Mouse (Mus musculus) lung, embryonic 14.5 days (tissue): ENCODE data around the gene Stat5a. TPM values are rescaled to one million over a fixed set of nuclear protein-coding genes. Genes with fewer than 3 reads are reported as not detected.

Experiments used
- ATAC-seq: fragments of 200-750 bp; cut with Nextera tagmentation; 2 replicates; pipeline ENCODE4 v1.8.0; 2017; ENCODE audit warnings: mild to moderate bottlenecking, moderate TSS enrichment, moderate library complexity; ENCODE audit not compliant: insufficient read depth
- DNase-seq: peaks from one replicate; pipeline ENCODE4 v3.0.0-alpha.2; 2015
- H3K27ac ChIP-seq: fragments of 300-500 bp; sonication (generic); 2 replicates; pipeline ENCODE4 v1.5.1; 2014; ENCODE audit warnings: low read depth, mild to moderate bottlenecking, moderate library complexity
- H3K27me3 ChIP-seq: fragments of 300-500 bp; sonication (generic); 2 replicates; pipeline ENCODE4 v1.6.1; 2014; ENCODE audit warnings: low read length, control low read depth; ENCODE audit not compliant: insufficient read depth
- H3K36me3 ChIP-seq: fragments of 300-500 bp; sonication (generic); 2 replicates; pipeline ENCODE4 v1.6.1; 2014; ENCODE audit warnings: control low read depth; ENCODE audit not compliant: insufficient read depth
- H3K4me1 ChIP-seq: fragments of 300-500 bp; sonication (generic); 2 replicates; pipeline ENCODE4 v1.6.1; 2014; ENCODE audit warnings: antibody characterized with exemption, control low read depth; ENCODE audit not compliant: insufficient read depth
- H3K4me2 ChIP-seq: fragments of 300-500 bp; sonication (generic); 2 replicates; pipeline ENCODE4 v1.6.1; 2014; ENCODE audit warnings: mild to moderate bottlenecking
- H3K4me3 ChIP-seq: fragments of 300-500 bp; sonication (generic); 2 replicates; pipeline ENCODE4 v1.5.1; 2014; ENCODE audit warnings: low read depth, low read length
- H3K9ac ChIP-seq: fragments of 300-500 bp; sonication (generic); 2 replicates; pipeline ENCODE4 v1.6.1; 2014
- H3K9me3 ChIP-seq: fragments of 300-500 bp; sonication (generic); 2 replicates; pipeline ENCODE4 v1.6.1; 2016; ENCODE audit warnings: low read depth, low read length, control low read depth
- CTCF ChIP-seq: IDR thresholded peaks from 2 replicates; pipeline ENCODE4 v1.5.1; 2016; ENCODE audit warnings: antibody characterized with exemption, low read depth
- WGBS: fragments of 180-500 bp; shearing (Covaris S2); extraction: QIAGEN DNeasy Blood & Tissue Kit; methylation state at CpG from one replicate; pipeline ENCODE4 v1.1.7; 2014; 5-methylcytosine and 5-hydroxymethylcytosine counted together
- polyA plus RNA-seq: library from polyadenylated mRNA; unstranded; fragments of >200 nt; fragmentation: Nextera tagmentation; extraction: Ambion mirVana; gene quantifications from 2 replicates; pipeline ENCODE4 v1.2.1, GENCODE M21; 2014

Gene Stat5a
- polyA plus RNA-seq, 1 experiment from 2014 or later = 5.8 TPM

DNA sequence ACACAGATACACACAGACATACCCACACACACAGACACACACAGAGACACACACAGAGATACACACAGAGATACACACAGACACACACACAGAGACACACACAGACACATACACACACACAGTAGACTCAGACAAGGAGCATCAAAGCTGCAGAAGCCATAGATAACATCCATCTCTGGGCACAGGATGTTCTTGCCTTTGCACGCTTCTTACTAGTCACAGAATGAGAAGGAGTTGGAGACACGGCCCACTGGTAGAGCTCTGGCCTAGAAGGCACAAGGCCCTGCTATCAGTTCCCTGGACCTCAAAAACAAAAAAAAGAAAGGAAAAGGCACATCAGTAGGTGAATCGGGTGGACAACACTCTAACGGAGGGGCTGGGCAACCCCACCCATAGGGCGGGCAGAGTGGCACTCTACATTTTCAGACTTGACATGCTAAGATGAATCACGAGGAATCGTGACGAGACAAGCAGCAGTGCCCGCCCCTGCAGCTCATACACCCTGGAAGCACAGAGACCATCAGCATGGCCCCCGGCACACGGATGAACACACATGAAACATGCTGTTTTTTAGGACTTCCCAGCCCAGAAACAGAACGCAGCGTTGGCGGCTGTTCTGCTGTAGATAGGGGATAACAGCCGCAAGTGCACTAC lies 40.7 kb upstream of the Stat5a start:
- H3K4me1 ChIP-seq = peaks cover 12% of the 10 kb centered on the region
- ATAC-seq = no peak
- H3K4me2 ChIP-seq = no peak overlapping the region
- no peak for TF ChIP-seq CTCF
- DNase-seq = no peak
- H3K9ac ChIP-seq = no peak overlapping the region
- no peaks in the 10 kb centered on the region for H3K36me3 ChIP-seq
- H3K9me3 ChIP-seq = no peaks in the 10 kb centered on the region
- whole genome bisulfite sequencing = 84% methylated on average over 15 of the region's 15 CpGs
- no peak overlapping the region for H3K4me3 ChIP-seq
- H3K27me3 ChIP-seq = no peaks in the 10 kb centered on the region
- H3K27ac ChIP-seq = no peak overlapping the region

DNA sequence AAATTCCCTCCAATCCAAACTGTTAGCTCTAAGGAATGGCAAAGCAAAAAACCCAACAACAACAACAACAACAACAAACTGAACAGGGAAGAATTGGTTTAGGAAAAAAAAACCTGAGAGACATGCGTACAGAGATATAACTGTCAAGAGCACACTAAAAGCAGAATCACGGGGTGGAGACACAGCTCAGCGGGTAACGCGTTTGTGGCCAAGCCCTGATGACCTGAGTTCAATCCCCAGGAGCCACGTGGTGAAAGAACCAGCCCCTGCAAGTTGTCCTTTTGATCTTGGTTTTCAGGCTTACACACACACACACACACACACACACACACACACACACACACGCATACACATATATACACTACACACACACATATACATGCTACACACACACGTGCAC lies 40.1 kb upstream of the Stat5a start:
- DNase-seq = no peak
- 84% methylated on average over 8 of the region's 8 CpGs for WGBS
- Histone ChIP-seq H3K4me3 (no peak overlapping the region), H3K27ac (no peak overlapping the region), H3K27me3 (no peaks in the 10 kb centered on the region), H3K4me1 (peaks cover 12% of the 10 kb centered on the region), H3K4me2 (no peak overlapping the region), H3K9ac (no peak overlapping the region), H3K36me3 (no peaks in the 10 kb centered on the region), H3K9me3 (no peaks in the 10 kb centered on the region)
- no peak for TF ChIP-seq CTCF
- no peak for ATAC-seq

GRCm38 (mm10) chr11:100819626-100820025 lies 39.5 kb upstream of the Stat5a start:
- 66% methylated on average over 16 of the region's 16 CpGs for WGBS

DNA sequence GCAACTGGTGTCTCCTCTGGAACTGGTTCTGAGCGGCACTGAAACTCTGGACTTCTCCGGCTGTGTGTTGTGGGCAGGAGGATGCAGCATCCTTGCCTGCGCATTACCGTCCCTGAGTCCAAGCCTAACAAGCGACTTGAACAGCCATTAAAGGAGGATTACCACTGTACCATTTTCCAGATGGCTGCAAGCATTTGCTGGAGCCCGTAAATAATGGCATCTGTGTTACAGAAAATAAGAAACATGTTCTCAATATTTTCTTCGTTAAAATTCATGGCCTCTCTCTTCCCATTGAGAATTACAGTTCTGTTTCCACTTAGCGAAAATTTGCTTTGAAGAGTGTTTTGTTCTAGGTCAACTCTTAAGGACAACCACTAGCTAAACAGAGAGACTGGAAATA lies 39.1 kb upstream of the Stat5a start:
- Histone ChIP-seq H3K27ac (no peak overlapping the region), H3K9me3 (no peaks in the 10 kb centered on the region), H3K27me3 (no peaks in the 10 kb centered on the region), H3K36me3 (no peaks in the 10 kb centered on the region), H3K4me2 (no peak overlapping the region), H3K9ac (no peak overlapping the region), H3K4me1 (peaks cover 12% of the 10 kb centered on the region), H3K4me3 (no peak overlapping the region)
- 85% methylated on average over 8 of the region's 8 CpGs for WGBS
- ATAC-seq = no peak
- no peak for TF ChIP-seq CTCF
- DNase-seq = no peak

More at GRCm38 (mm10) chr11:100819626-100820025, 39.5 kb upstream of the Stat5a start:
- no peaks in the 10 kb centered on the region for H3K27me3 ChIP-seq
- H3K4me3 ChIP-seq = no peak overlapping the region
- H3K4me2 ChIP-seq = no peak overlapping the region
- DNase-seq = no peak
- H3K36me3 ChIP-seq = no peaks in the 10 kb centered on the region
- no peak overlapping the region for H3K27ac ChIP-seq
- peaks cover 12% of the 10 kb centered on the region for H3K4me1 ChIP-seq
- H3K9ac ChIP-seq = no peak overlapping the region
- no peaks in the 10 kb centered on the region for H3K9me3 ChIP-seq
- no peak for TF ChIP-seq CTCF
- ATAC-seq = no peak

GRCm38 (mm10) chr11:100821605-100822220 lies 37.4 kb upstream of the Stat5a start:
- no peak overlapping the region for H3K9ac ChIP-seq
- H3K27me3 ChIP-seq = no peaks in the 10 kb centered on the region
- no peak for TF ChIP-seq CTCF
- no peak overlapping the region for H3K4me3 ChIP-seq
- H3K27ac ChIP-seq = no peak overlapping the region
- peaks cover 7% of the 10 kb centered on the region for H3K4me1 ChIP-seq
- DNase-seq (no peak), ATAC-seq (no peak)
- no peaks in the 10 kb centered on the region for H3K36me3 ChIP-seq
- H3K4me2 ChIP-seq = no peak overlapping the region
- 85% methylated on average over 13 of the region's 13 CpGs for WGBS
- H3K9me3 ChIP-seq = no peaks in the 10 kb centered on the region

- no peak for TF ChIP-seq CTCF
- Histone ChIP-seq H3K9me3 (no peaks in the 10 kb centered on the region), H3K27ac (no peak overlapping the region; the same call in 1 of the 2 replicates), H3K27me3 (no peaks in the 10 kb centered on the region), H3K4me2 (peak overlapping the region; percentile 23; the same call in 1 of the 2 replicates), H3K4me1 (0 out of 2 replicates have a peak, but pooled peaks cover 4% of the 10 kb centered on the region), H3K36me3 (no peaks in the 10 kb centered on the region), H3K4me3 (no peak overlapping the region), H3K9ac (no peak overlapping the region)
- DNase-seq (peak; percentile 66), ATAC-seq (peak; percentile 24; the same call in 1 of the 2 replicates)
- 38% methylated on average over 12 of the region's 12 CpGs for WGBS
These were observed 36.8 kb upstream of the Stat5a start for GRCm38 (mm10) chr11:100822365-100822764.

DNA sequence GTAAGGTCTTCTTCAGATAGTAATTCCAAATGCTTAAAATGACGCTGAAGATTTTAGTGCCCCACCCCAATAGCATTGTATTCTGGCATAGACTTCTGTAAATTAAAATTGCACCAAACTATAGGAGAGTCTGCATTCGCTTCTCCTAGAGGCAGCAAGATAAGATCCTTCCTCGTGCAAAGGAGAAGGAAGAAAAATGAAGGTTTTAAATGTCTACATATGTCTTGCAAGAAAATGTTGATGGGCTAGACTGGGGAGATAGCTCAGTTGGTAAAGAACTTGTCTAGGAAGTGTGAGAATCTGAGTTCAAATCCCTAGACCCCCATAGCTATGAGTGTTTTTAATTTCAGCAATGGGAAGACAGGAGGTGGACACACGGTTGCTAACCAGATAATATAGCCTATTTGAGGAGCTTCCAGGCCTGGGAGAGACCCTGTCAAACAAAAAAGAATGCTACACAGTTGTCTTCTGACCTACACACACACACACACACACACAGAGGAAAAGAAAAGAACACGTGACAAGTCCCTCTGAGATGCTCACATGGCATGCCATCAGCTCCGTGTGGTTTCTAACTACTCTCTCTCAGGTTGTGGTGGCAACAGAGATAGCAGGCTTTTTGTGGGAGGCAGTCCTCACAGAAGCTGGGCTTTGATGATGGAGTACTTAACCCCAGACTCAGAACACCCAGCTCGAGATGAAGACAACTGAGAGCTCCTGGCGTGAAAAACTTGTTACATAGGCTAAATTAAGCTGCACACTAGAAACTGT lies 35.4 kb upstream of the Stat5a start:
- no peak for ATAC-seq
- Histone ChIP-seq H3K36me3 (no peaks in the 10 kb centered on the region), H3K9me3 (no peaks in the 10 kb centered on the region), H3K4me2 (no peak overlapping the region), H3K4me1 (no peaks in the 10 kb centered on the region), H3K9ac (no peak overlapping the region), H3K27ac (no peak overlapping the region), H3K4me3 (no peak overlapping the region), H3K27me3 (no peaks in the 10 kb centered on the region)
- no peak for TF ChIP-seq CTCF
- 54% methylated on average over 8 of the region's 8 CpGs for WGBS
- no peak for DNase-seq
